Mouse (Mus musculus): Measurements from ENCODE around the gene Sclt1.
"Not testable (repeated sequence)": the region's sequence is repeated elsewhere in the genome, so short reads cannot be mapped to it uniquely, and the experiment has no call there.

Sclt1 gene

DNA sequence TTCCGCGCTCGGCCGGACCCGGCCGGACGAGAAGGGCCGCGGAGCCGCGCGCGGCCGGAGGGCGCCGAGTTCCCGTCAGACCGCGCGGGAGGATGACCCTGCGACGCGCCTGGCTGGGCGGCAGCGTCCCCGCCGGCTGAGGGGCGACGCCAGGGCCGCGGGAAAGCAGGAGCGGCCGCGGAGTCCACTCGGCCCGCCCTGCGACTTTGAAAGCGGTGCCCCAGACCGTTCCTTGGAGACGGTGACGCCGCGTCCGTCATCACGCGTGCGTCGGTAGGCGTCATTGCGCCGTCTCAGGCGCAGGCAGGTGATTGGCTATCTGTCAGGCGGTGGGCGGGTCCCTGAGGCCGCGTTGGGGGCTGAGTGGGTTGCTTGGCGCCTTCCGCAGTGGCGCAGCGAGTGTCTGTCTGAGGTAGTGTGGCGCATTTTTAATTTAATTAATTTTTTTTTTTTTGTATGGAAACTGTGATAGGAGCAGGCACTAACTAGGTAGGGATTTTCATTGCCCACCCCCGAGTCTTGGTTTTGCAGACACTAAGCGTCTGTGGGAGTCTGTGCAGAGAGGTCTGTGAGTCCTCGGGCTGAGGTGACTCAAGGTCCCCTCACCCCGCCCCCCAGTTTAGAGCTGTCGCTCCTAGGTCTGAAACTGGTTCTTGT lies at the start of gene Sclt1, which contains the start of gene D3Ertd751e:
Gene Sclt1, minus strand, starts transcription at position 237 of the 657 bp plus-strand sequence.
Gene D3Ertd751e, plus strand, starts transcription at position 334 of the 657 bp plus-strand sequence.
- peak; percentile 99 for DNase-seq

DNA sequence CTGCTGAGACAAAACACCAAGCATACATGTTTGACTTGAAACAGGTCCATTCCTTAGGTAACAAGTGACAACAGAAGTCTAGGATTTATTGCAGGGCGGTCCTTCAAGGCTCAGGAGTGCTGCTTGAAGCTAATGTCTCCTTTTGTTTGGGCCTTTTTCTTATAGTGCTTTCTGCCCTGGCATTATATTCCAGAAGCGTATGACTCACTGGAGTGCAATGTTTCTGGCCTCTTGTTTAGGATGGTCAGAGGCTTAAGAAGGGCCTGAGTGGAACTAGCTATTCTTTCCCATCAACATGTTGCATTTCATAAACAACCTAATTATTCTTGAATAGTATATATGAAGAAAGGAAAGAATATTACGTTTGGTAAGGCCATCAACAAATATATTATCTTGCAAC lies 19.8 kb upstream of the Sclt1 start:
- no peak for DNase-seq

DNA sequence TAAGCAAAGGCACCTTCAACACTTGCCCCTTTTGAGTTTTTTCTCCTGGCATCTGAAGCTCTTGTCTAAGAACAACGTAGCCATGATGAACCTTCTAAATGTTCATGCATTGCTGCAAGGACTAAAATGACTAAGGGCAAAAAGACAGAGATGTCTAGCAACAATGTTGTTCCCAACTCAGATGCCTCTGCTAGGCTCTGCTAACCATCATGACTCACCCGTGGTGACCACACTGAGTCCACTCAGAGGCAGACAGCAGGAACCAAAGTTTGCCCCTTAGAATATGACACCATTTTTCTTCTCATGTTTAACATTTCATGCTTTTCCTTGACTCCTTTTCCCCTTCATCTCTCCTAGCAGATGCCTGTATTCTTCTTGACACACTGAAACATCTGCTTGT lies 12.2 kb upstream of the Sclt1 start:
- DNase-seq = no peak

DNA sequence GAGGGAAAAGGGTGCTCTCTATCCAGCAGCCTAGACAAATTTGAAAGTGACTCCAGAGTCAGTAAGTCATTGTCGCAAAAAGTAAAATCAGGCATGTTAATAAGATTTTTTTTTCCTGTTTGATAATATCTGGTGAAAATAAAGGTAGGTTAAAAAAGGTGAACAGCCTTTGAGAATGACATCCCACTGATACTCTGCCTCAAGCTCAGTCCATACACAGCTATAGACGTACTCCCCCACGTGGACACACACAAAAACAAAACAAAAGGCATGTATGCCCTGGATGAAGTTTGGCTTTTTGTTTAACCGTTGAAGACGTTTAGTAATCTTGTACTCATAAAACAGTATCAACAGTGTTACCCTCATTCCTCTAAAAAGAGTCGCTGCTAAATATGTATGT lies 1.1 kb upstream of the Sclt1 start:
- DNase-seq = peak; percentile 31 to 38

DNA sequence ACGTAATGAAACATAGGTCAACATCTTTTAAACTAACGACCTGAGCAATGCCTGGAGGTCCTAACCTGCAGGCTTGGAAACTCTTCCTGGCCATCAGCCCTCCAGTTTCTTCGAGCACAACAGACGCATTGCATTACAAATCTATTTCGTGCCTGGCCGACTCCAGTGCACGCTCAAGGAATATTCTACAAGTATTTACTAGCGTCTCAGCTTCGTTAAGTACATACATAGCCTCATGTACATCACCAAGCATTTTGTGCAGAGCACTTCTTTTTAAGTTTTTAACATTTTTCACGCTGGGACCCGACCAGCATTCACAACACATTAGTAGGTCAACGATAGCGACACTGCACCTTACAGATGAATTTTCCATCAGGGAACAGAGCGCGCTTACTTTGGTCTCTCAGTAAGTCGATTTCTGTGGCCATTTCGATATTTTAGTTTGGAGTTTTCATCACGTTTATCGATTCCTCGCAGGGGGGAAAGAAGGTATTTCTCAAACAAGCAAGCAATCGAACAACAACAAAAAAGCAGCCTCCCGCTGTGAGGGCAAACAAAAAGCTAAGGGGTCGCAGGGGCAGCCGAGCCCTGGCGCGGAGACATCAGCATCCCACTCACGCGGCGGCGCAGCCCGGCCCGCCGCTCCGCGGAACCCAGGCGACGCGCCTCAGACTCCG lies 575 bp downstream of the Sclt1 start:
- DNase-seq = peak; percentile 25 to 39

DNA sequence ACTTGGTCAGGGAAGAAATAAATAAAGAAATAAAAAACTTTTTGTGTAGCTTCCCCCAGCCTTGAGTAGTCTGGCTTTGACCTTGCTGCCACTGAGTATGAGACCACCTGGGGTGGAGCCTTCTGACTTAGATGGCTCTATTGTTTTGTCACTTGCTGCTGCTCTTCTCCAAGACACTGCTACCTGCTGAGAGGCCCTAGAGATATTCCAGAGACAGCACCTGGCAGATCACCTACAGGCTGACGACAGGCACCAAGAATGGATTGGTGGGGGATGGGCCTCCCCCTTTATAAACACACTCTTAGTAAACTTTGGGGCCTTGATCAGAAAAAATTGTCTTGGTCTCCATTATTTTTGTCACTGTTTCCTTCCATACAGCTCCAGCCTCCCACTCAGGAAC lies 46.6 kb downstream of the Sclt1 start:
- DNase-seq = no peak

DNA sequence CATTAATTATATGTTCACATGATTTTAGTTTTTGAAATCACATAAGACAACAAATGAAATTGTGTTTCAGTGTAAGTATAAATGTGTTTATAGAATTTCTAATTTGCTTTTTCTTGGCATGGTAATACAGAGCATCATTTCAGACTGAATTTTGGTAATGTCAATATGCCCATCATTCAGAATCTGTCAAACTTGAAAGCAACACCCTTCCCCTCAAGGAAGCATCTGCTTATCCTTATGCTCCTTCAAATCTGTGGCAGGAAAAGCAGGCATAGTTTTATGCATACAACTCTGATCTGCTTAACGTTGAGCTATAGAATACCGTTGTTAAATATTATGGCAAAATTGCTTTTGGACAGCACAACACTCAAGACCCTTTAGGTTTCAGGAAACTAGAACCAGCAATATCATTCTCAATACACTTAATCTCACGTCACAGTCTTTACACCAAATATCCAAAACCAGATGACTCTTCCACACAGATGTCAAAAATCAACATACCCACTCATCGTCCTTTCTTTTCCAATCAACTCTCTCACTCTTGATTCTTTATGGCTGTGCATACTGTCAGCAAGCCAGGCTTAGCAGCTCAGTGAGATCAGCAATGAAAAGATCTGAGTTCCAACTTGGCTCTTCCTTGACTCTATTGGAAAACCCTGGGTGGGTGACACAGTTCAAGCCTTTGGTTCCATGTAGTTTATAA lies 49.7 kb downstream of the Sclt1 start:
- no peak for DNase-seq

DNA sequence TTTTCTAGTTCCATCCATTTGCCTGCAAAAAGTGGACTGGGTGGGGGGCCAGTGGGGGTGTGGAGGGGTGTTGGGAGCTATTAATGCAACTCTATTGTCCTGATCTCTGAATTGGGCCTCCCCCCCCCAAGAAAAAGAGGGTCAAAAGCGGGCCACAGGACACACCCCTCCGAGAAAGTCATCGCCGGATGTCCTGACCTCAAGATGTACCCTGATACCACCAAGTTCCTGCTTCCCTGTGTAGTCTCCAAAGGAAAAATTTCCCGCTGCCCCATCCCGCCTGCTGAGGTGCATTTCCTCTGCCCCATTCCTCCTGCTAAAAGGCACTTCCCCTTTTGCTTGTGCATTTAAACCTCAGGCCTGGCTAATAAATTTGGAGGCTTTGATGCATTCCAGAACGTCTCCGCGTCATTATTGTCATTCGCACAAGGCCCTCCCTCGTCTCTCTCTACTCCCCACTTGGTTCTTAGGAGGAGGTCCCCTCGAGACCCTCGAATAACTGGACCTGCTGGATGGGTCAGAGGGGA lies 52.1 kb downstream of the Sclt1 start:
- not testable (repeated sequence) for DNase-seq

DNA sequence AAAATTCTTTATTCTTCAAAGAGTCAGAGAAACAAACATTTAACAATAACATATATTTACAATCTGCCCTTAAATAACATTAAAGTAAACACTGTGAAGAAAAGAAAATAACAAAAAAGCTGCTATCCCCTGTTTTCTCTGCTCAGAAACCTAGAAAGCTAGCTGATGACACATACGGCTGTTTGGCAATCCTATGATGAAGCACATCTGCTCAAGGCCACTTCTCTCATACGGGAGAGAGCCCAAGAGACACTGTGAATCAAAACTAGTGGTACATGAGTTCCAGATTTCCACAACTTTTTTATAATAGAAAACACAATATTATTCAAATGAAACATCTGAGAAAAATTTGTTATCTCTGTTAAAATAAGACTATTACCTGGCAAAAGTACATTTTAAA lies 55.9 kb downstream of the Sclt1 start:
- DNase-seq = no peak

DNA sequence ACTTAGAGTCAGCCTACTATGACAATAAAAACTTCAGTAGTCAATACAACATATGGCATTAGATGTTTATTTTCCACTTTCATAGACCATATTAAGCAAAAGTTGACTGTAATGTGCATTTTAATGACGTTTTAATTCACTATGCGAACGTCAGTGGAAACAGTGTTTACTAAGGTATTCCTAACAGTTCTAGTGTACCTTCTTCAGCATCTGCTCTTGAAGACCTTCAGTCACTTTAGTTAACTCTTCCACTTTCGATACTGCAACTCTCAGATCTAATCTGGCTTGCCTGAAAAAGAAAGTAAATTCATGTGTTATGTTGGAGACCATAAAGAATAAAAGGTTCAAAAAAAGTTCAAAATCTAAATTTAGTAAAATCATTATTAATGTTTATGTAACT lies 60.2 kb downstream of the Sclt1 start:
- no peak for DNase-seq

DNA sequence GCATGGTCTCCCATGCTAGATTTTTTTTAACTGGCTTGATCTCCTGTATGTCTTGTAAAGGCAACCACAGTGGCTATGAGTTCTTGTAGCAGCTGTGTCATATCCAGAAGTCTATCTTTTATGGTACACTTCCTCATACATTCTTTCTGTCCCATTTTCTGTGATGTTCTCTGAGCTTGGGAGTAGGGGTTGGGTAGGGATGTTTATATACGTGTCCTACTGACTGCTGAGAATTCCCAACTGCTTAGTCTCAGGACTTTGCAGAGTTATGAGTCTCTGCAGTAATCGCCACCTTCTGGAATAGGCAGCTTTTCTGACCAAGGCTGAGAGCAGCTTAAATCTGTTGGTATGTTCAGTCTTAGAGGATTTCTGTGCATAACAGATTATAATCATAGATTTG lies 65.7 kb downstream of the Sclt1 start:
- DNase-seq = no peak

DNA sequence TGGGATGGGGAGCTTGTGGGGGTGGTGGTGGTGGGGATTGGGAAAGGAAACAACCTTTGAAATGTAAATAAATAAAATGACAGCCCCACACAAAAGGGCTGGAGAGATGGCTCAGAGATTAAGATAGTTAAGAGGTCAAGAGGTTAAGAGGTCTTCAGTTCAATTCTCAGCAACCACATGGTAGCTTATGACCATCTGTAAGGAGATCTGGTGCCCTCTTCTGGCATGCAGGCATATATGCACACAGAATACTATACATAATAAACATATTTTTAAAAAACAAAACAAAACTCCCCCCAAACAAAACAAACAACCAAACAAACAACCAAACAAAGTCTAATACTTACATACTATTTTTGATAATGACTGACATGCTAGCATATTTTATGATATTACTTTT lies 67.5 kb downstream of the Sclt1 start:
- no peak for DNase-seq

DNA sequence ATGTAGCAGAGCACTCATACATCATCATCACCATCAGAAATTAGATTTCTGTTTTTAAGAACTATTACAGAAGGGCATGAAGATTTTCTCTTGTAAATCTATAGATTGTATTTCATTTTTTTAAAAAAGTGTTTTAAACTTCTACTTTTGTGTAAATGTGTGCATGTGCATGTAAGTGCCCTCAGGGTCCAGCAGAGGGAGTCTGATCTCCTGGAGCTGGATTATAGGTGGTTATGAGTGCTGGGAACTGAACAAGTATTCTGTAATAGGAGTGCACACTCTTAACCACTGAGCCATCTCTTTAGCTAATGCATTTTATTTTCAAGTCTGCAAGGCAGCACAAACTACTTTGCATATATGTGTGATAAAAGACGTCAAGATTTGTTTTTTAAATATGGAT lies 86.7 kb downstream of the Sclt1 start:
- DNase-seq = no peak

DNA sequence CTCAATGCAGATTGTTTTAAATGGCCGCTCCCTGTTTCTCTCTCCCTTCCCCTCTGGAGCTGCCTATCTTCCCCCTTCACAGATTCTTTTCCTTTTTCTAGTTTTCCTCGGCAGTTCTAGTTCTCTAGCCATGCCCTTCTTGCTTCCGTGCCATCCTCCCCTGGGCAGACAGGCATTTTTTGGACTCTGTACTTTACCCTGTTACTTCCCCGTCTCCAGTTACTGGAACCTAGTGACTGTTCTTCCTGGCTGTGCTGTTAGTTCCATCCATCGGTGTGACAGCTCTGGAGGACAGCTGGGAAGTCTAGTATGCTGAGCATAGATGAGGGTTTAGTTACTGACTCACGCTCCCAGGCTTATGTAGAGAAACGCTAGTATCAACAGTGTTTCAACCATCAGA lies 121.3 kb downstream of the Sclt1 start:
- no peak for DNase-seq

DNA sequence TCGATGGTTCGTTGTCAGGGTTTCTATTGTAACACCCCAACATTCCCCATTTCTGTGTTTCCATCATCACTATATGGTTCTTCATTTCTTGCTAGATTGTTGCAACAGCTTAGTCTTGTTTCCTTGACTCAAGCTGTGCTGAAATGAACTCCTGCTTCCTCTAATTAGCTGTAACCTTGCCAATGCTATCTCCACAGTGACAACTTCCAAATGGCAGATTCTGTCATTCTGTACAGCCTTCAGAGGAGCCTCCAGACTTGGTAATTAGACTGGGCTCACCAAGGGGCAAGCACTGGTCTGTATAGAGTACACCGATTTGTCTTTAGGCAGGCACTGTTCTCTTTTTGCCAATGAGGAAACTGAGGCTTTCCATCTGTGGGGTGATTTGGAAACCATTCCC lies 123.8 kb downstream of the Sclt1 start:
- DNase-seq = peak in 1 of 2 experiments; percentile 43

DNA sequence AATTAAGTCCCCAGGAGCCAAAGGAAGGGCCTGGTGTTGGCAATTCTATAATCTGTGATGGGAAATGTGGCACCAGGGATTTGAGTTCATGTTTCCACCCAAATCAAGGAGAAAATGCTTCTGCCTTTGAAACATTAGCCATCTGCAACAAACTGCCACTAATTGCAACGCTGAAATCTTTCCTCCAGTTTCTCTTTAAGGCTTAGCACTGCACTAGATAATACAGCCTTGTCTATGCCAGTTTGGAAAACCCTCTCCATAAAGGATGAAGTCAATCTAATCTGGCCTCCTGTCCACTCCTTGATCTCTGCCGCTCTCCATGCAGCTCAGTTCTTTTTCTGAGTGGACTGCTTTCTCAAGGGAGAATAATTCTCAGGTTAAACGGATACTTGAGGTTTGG lies 124.3 kb downstream of the Sclt1 start:
- DNase-seq = no peak

DNA sequence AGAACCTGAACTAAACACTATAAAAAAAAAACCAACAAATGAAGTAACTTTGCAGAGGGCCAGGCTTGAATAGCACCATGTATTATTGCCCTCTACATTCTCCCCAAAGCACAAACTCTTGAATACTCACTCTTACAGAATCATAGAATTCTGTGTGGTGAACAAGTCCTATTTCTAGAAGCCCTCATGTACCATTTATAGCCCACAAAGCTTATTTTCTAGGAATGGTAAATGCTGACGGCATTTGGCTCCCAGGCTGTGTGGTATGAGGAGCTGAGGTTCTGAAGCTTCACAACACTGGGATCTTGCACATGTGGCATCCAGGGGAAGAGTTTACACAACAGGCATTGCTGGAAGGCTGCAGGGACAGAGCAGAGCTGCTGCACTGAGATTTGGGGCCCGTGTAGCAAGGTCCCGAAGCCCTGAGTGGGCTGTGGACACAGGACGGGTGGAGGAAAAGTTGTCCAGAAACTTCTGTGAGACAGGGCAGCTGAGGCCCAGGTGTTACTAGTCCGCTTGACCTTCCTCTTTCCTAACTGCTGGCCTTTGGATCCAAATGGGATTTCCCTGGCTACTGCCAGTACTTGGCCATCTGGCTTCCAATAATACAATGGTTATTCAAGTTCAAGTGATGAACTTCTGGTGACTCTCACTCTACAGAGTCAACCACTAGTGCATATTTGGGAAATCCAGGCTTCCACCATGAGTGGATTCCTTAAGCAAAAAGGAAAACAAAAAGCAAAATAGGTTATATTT lies 127.9 kb downstream of the Sclt1 start:
- no peak for DNase-seq

DNA sequence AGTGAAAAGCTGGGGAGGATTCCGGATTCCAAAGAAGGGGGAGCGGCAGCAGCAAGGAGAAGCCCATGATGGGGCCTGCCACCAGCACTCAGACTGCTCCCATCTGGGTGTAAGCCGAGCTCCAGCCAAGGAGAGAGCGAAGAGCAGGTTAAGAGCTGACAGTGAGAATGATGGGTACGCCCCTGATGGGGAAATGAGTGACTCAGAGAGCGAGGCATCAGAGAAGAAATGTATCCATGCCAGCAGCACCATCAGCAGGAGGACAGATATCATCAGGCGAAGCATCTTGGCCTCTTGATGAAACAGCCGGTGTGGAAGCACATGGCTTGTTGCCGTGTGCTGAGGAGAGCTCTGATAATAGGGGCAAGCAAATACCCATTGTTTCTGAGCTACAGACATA lies 128.6 kb downstream of the Sclt1 start:
- DNase-seq = peak; percentile 45 to 51

DNA sequence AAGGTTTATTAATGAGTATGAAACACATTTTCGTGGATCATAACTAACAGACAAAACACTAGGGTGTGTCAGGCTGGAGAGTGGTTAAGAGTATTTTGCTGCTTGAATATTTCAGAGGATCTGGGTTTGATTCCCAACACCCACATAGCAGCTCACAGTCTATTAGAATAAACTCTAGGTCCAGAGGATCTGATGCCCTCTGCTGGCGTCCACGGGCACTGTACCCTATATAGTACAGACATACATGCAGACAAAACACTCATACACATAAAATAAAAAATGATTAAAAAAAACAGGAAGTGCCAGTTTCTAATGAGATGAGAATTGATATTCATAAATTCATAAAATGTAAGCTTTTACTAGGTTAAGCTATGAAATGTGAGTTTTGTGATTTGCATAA lies 130.1 kb downstream of the Sclt1 start:
- DNase-seq = no peak

DNA sequence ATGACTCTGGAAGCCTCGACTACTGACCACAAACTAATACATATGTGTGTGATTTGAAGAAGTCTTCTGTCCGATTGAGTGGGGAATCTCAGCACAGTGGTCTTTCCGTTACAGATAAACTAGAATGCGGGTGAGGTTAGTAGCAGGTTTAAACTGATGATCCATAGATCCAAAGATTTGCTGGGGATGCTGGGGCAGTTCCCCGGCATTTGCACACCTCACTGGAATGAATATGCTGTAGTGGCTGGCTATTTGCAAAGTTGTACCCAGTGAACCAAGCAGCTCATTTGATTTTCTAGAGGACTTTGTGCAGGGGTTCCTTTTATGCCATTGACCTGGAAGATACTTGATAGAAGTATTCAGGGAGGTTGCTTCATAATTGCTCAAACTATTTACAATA lies 133.2 kb downstream of the Sclt1 start:
- DNase-seq = no peak

DNA sequence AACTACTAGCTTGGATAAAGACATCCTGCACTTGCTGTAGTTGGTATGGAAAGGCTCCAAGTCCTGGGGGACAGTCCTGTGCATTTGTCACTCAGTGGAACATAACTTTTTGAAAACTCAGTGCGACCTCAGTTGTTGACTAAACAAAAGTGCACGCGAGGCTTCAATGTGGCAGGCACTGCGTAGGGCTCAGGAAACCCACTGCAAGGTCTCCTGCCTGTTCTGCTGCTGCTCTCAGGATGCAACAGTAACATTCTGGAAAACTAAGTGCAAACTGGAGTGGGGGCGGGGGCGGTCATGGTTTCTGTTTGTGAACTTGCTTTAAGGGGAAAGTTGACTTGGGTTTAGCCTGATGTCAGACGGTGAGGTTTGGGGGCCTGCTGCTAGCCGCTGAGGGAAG lies 134.8 kb downstream of the Sclt1 start:
- DNase-seq = no peak

DNA sequence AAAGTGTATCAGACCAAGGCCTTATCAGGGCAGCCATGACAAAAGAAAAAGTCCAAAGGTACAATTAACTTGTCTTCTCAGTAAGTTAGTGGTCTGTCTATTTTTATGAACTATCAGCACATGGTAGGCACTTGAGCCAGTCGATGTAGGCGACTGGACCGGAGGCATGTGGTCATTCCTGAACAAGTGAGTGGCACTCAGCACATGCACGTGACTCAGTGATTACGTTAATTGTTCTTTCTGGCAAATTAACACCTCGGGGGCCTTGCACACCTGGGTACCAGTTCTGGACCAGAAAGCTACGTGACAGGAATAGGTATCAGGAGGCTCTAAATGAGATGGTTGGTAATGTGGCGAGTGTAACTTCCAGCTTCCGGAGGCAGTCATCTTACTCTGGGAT lies 135.3 kb downstream of the Sclt1 start:
- DNase-seq = no peak

DNA sequence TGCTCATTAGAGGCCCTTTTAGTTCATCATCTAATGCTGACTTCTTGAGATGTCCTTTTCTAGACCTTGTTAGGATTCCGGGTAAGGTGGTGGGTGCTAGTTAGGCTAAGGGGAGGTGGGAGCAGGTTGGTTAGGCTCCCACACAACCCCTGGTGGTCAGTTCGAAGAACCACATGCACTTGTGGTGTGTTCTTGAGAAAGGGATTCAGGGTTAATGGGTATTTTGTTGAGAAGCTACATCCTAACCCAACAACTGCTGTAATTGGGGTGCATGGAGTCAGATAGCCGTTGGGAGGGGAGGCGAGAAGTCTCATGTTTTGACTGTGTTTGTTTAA lies 136.0 kb downstream of the Sclt1 start:
- DNase-seq = no peak

Data from cerebellum, postnatal 14 days (tissue).